Mouse (Mus musculus): ENCODE results near the gene Zfp771. TPM values are rescaled to one million over a fixed set of nuclear protein-coding genes. Genes with fewer than 3 reads are reported as not detected.

Gene Zfp771
- 0.57 to 3.9 TPM (median 2.9 TPM) in 3 replicates for total RNA-seq (2017)

GRCm38 (mm10) chr7:127243870-127244657 is at the start of gene Zfp771:
TSS of gene Zfp771 (plus strand) at chr7:127244274.
- ATAC-seq (replicated peaks; ENCODE audit: insufficient number of reproducible peaks, low FRiP score, low TSS enrichment, poor library complexity, severe bottlenecking): peak; percentile 96

GRCm38 (mm10) chr7:127194633-127195029 is 49.4 kb upstream of the Zfp771 start:
- ATAC-seq (replicated peaks; ENCODE audit: insufficient number of reproducible peaks, low FRiP score, low TSS enrichment, poor library complexity, severe bottlenecking): no peak

- ATAC-seq (replicated peaks; ENCODE audit: insufficient number of reproducible peaks, low FRiP score, low TSS enrichment, poor library complexity, severe bottlenecking): peak; percentile 94
Measured at GRCm38 (mm10) chr7:127195544-127196295, 48.4 kb upstream of the Zfp771 start, which contains the start of gene Cd2bp2. TSS of gene Cd2bp2 (minus strand) at chr7:127196050.

- ATAC-seq (replicated peaks; ENCODE audit: insufficient number of reproducible peaks, low FRiP score, low TSS enrichment, poor library complexity, severe bottlenecking): no peak
Measured at GRCm38 (mm10) chr7:127196484-127196883, 47.6 kb upstream of the Zfp771 start.

GRCm38 (mm10) chr7:127206606-127207005 is 37.5 kb upstream of the Zfp771 start:
- peak; percentile 25; the same call in 1 of the 2 replicates for ATAC-seq (replicated peaks; ENCODE audit: insufficient number of reproducible peaks, low FRiP score, low TSS enrichment, poor library complexity, severe bottlenecking)

- ATAC-seq (replicated peaks; ENCODE audit: insufficient number of reproducible peaks, low FRiP score, low TSS enrichment, poor library complexity, severe bottlenecking): no peak
Measured at GRCm38 (mm10) chr7:127207374-127208294, 36.4 kb upstream of the Zfp771 start.

- ATAC-seq (replicated peaks; ENCODE audit: insufficient number of reproducible peaks, low FRiP score, low TSS enrichment, poor library complexity, severe bottlenecking): no peak
Measured at GRCm38 (mm10) chr7:127208295-127208552, 35.9 kb upstream of the Zfp771 start, which contains the start of gene Tbc1d10b. TSS of gene Tbc1d10b (minus strand) at chr7:127208468.

GRCm38 (mm10) chr7:127208553-127209438 is 35.3 kb upstream of the Zfp771 start, which contains the start of gene Mylpf:
TSS of gene Mylpf (plus strand) at chr7:127208890.
- peak; percentile 78 for ATAC-seq (replicated peaks; ENCODE audit: insufficient number of reproducible peaks, low FRiP score, low TSS enrichment, poor library complexity, severe bottlenecking)

- no peak for ATAC-seq (replicated peaks; ENCODE audit: insufficient number of reproducible peaks, low FRiP score, low TSS enrichment, poor library complexity, severe bottlenecking)
Measured at GRCm38 (mm10) chr7:127209851-127210250, 34.2 kb upstream of the Zfp771 start.

- no peak for ATAC-seq (replicated peaks; ENCODE audit: insufficient number of reproducible peaks, low FRiP score, low TSS enrichment, poor library complexity, severe bottlenecking)
Measured at GRCm38 (mm10) chr7:127210266-127210665, 33.8 kb upstream of the Zfp771 start.

- no peak for ATAC-seq (replicated peaks; ENCODE audit: insufficient number of reproducible peaks, low FRiP score, low TSS enrichment, poor library complexity, severe bottlenecking)
Measured at GRCm38 (mm10) chr7:127211014-127211745, 32.9 kb upstream of the Zfp771 start.

GRCm38 (mm10) chr7:127212432-127213250 is 31.4 kb upstream of the Zfp771 start:
- no peak for ATAC-seq (replicated peaks; ENCODE audit: insufficient number of reproducible peaks, low FRiP score, low TSS enrichment, poor library complexity, severe bottlenecking)

- no peak for ATAC-seq (replicated peaks; ENCODE audit: insufficient number of reproducible peaks, low FRiP score, low TSS enrichment, poor library complexity, severe bottlenecking)
Measured at GRCm38 (mm10) chr7:127213485-127213884, 30.6 kb upstream of the Zfp771 start.

GRCm38 (mm10) chr7:127213930-127214329 is 30.1 kb upstream of the Zfp771 start:
- ATAC-seq (replicated peaks; ENCODE audit: insufficient number of reproducible peaks, low FRiP score, low TSS enrichment, poor library complexity, severe bottlenecking): no peak

GRCm38 (mm10) chr7:127214521-127214920 is 29.6 kb upstream of the Zfp771 start:
- no peak for ATAC-seq (replicated peaks; ENCODE audit: insufficient number of reproducible peaks, low FRiP score, low TSS enrichment, poor library complexity, severe bottlenecking)

- ATAC-seq (replicated peaks; ENCODE audit: insufficient number of reproducible peaks, low FRiP score, low TSS enrichment, poor library complexity, severe bottlenecking): 0 out of 2 replicates have a peak, but pooled peaks have one; percentile 46
Measured at GRCm38 (mm10) chr7:127214981-127215871, 28.8 kb upstream of the Zfp771 start.

Measured in monocyte, adult 5-6 weeks (primary cell).